Mouse (Mus musculus): Measurements from ENCODE around the gene Kcnd3.

The Kcnd3 gene

GRCm38 (mm10) chr3:105655031-105655585, 203.0 kb downstream of the Kcnd3 start:
- no peak for DNase-seq (ENCODE audit: low spot score)

DNA sequence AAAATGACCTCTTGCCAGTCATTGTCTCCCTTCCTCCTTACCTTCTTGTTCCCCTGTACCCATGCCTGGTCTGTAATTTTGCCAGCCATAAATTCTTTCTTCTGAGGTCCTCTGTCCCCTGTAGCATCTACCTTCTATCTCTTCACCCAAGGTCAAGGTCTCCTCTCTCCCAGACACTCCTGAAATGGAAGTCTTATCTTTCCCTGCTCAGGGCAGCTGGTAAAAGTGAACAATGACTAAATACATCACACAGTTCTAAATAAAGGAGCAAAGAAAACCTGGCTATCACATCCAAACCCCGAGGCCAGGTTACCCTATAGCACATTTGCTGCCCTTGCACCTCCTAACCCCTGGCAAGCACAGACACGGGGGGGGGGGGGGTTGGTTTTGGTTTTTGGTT, 208.4 kb downstream of the Kcnd3 start:
- no peak for DNase-seq (ENCODE audit: low spot score)

DNA sequence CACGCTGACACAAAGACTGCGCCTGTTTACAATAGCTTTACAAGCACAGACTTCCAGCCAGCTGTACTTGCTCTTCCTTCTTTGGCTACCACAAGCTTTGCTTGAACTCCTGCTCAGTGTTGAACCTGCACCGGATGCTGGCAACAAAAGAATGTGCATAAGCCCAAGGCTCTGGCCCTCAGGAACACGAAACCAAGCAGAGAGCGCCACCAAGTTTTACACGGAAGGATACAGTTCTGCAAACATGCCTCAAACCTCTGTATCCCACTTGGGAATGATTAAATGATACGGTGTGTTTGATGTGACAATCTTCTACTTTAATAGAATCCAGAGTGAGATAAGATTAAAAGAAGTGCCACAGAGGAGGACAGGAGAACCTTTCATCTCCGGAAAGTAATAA, 210.9 kb downstream of the Kcnd3 start:
- DNase-seq (ENCODE audit: low spot score), result no peak

DNA sequence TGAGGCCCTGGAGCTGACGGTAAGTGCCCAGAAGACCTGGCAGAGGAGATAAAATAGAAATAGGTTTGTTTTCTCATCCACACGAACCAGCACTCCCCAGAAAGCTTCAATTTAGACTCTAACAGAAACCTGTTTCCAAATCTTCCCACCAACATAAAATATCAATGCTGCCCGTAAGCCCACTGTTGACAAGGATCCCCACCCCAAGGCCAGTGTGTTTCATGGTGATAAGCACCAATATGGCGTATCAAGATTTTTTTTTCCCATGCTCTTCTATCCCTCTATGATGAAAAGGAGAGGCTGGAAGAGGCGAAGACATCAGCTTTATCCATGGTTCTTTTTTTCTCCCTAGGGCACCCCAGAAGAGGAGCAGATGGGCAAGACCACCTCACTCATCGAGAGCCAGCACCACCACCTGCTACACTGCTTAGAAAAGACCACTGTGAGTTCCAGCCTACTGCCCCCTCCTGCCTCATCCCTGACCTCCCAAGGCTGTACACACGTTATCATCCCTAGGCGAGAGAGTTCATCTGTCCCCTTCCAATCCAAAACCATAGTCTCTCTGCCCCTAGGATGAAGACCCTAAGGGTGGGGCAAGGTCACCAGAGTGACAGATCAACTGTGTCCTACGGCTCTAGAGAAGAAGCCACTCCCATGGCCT, 213.1 kb downstream of the Kcnd3 start:
- no peak for DNase-seq (ENCODE audit: low spot score)

DNA sequence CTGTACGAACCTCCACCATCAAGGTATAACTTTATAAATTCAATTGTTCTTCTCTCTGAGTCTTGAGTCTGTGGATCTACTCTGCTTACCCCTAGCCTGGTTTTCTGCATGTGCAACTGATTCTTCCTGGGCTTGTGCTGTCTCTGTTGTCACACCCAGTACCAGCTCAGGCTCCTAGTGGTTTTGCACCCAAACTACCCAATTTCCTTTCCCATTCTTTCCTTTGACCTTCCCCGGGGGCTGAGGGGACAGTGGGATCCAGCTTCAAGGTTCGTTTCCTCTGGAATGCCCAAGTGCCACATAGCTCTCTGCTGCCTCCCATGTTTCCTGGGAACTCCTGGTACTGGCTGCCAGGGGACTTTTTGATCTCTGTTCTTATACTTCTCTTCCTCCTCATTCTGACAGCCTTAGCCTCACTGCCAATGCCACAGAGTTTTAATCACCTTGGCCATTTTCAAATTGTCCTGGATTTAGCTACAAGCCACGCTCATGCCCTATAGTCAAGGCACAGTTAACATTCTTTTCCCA, 214.9 kb downstream of the Kcnd3 start:
- DNase-seq (ENCODE audit: low spot score), result no peak

- no peak for DNase-seq (ENCODE audit: low spot score)
Observed at GRCm38 (mm10) chr3:105668161-105668560, 216.0 kb downstream of the Kcnd3 start.

- no peak for DNase-seq (ENCODE audit: low spot score)
Observed at GRCm38 (mm10) chr3:105669776-105670175, 217.6 kb downstream of the Kcnd3 start.

DNA sequence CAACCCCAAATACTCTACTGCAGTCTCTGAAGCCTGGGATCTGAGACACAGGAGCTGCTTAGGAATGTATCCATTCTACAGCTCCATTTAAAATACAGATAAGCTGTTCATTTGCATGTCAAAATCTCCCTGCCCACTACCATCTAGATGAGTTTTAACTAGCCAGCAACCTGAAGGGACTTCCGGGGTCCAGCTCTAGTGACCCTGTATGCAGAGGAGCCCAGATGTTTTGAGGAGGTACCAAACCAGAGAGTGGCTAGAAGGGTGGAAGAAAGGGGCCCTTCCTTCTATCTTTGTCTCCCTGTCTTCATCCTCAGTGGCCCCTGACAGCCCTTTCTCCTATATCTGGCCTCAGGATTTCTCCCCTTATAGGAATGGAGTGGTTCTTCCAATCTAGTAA, 218.7 kb downstream of the Kcnd3 start:
- no peak for DNase-seq (ENCODE audit: low spot score)

- DNase-seq (ENCODE audit: low spot score), result peak; percentile 86
Observed at GRCm38 (mm10) chr3:105674595-105675218, 222.6 kb downstream of the Kcnd3 start.

GRCm38 (mm10) chr3:105675932-105676331, 223.8 kb downstream of the Kcnd3 start:
- DNase-seq (ENCODE audit: low spot score), result no peak

- no peak for DNase-seq (ENCODE audit: low spot score)
Observed at GRCm38 (mm10) chr3:105680346-105680745, 228.2 kb downstream of the Kcnd3 start.

DNA sequence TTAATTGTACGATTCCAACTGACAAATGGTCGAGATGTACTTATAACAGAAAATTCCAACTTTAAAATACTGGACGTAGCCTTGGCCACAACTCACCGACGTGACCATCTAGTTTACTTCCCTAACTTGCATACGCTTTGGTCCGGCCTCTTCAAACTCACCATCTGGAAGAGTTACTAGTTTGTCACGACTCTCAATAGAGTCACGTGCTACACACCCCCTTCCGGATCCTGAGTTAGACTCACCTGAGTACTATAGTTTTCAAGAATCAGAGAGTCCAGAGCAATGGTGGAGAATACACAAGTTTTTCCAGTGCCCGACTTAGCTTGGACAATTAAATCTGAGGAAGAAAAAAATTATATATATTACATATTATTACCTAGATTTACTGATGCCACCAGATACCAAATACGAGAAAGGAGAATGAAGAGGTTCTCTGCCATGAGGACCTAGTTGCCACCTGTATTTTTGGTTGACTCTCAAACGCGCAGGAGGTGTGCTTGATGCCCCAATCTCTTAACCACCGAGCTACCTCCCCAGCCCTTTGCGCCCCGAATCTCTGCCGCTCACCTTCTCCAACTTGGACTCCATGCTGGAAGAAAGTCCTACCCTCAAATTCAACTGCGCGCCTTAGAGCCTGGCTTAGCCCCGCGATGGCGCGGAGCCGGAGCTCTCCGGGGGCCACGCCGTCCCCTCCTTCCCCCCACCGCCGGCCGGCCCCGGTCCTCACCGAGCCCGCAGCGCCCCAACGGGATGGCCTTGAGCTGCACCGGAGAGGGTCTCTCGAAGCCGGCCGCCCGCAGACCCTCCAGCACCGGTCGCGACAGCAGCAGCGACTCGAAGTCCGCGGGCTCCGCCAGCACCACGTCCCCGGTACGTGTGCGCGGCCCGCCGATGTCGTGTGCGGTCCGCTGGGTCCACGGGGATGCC, 234.5 kb downstream of the Kcnd3 start:
- DNase-seq (ENCODE audit: low spot score), result no peak

GRCm38 (mm10) chr3:105687324-105688060, 235.4 kb downstream of the Kcnd3 start, which contains the start of gene Ddx20:
TSS of gene Ddx20 (minus strand) at chr3:105687574.
- peak; percentile 98 for DNase-seq (ENCODE audit: low spot score)

- no peak for DNase-seq (ENCODE audit: low spot score)
Observed at GRCm38 (mm10) chr3:105688536-105688935, 236.4 kb downstream of the Kcnd3 start.

GRCm38 (mm10) chr3:105693327-105694080, 241.4 kb downstream of the Kcnd3 start:
- no peak for DNase-seq (ENCODE audit: low spot score)

- DNase-seq (ENCODE audit: low spot score), result no peak
Observed at GRCm38 (mm10) chr3:105695476-105696386, 243.6 kb downstream of the Kcnd3 start.

GRCm38 (mm10) chr3:105696387-105697147, 244.4 kb downstream of the Kcnd3 start:
- no peak for DNase-seq (ENCODE audit: low spot score)

GRCm38 (mm10) chr3:105697148-105697441, 245.0 kb downstream of the Kcnd3 start:
- no peak for DNase-seq (ENCODE audit: low spot score)

DNA sequence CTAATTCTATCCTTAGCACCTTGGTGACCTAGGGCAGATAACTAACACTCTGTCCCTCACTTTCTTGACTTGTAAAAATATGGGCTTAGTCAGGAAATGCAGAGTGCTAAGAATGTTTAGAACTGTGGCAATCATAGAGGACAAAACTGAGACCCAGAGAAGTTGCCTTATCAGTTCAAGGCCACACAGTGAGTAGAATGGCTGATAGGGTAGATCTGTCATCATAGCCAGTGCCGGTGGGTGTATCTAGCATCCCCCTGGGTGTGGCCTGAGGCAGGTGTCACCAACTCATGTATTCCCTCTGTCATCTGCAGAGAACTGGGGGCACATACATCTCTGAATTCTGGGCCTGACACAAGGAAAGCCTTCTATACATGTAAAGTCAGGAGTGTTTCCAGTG, 246.2 kb downstream of the Kcnd3 start:
- DNase-seq (ENCODE audit: low spot score), result no peak

All from lung, postnatal 25 days (tissue).